Mouse (Mus musculus) left cerebral cortex, postnatal 10 days (tissue): ENCODE measurements around the gene Cdk19. TPM values are rescaled to one million over a fixed set of nuclear protein-coding genes. Genes with fewer than 3 reads are reported as not detected.
"Not testable (repeated sequence)": the region's sequence is repeated elsewhere in the genome, so short reads cannot be mapped to it uniquely, and the experiment has no call there.

Experiments used
- DNase-seq, 2 experiments: peaks; one replicate each; pipeline ENCODE4 v3.0.0; 2021 to 2022; ENCODE audit warnings: low spot score in 2 of 2, mixed read lengths in 1 of 2; ENCODE audit errors: extremely low spot score in 1 of 2
- intact Hi-C: fragments of 180-260 bp; cut with DNase I; formaldehyde crosslinking; loops from one replicate; pipeline ENCODE4 v1.15.1; 2025
- total RNA-seq, 2 experiments: library from RNA; stranded (reverse); gene quantifications; 2 replicates each; pipeline ENCODE4 v1.2.3; 2021

The Cdk19 gene
- total RNA-seq, 2 experiments from 2014 or later: 44.0 to 46.7 TPM

DNA sequence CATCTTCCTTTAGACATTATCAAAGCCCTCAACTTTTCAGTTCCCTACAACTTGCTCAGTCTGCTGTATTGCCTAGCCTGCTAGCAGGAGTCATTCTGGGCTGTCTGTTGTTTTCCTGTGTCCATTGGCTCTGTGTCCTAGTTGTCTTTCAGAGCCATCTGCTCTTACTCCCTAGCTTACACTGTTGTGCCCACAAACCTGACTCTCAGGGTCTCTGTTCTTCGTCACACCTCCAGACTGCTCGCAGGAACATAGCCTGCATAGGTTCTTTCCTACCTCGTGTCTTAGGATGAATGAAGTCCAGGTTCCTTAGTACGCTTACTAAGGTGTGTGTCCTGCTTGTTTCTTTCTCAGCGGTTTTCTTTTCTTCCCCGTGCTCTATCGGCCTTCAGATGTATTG, 35.5 kb downstream of the Cdk19 start:
- no peak for DNase-seq
- intact Hi-C loops: loop anchor here (5.0 kb wide), 1 partner anchor 152 kb away; no protein-coding TSS in a partner anchor

DNA sequence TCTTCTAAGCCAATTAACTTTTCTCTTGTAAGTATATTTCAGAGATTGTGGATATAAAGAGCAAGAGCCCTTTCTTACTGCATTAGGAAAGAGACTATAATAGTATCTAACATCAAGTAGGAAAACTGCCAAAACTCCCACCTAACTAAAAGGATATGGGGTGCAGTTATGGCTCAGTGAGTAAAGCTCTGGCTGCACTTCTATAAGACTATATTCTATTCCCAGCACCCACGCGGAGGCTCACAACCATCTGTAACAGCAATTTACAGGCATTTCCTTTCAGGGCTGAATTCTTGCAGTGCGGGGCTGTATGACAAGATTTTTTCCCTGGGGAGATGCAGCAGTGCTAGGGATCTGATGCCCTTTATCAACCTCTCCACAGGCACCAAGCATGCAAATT, 36.9 kb downstream of the Cdk19 start:
- intact Hi-C loops: no loop called here
- peak in 1 of 2 experiments; percentile 52 for DNase-seq

DNA sequence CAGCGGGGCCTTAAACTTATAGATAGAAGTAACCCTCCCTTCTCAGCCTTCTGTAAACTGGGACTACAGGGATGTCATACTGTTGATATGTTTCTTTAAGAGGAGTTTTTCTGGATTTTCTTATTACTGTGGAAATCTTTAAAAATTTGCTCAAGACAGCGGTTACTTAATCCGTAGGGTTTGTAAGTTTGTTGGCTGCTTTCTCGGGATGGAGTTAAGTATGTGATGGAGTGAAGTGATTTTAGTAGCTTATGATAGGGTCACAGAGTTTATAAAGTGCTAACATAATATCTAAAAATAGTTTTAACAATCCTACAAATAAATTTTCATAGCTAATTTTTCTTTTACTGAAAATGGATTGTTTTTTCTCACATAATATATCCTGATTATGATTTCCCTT, 38.9 kb downstream of the Cdk19 start:
- intact Hi-C loops: no loop called here
- no peak for DNase-seq

DNA sequence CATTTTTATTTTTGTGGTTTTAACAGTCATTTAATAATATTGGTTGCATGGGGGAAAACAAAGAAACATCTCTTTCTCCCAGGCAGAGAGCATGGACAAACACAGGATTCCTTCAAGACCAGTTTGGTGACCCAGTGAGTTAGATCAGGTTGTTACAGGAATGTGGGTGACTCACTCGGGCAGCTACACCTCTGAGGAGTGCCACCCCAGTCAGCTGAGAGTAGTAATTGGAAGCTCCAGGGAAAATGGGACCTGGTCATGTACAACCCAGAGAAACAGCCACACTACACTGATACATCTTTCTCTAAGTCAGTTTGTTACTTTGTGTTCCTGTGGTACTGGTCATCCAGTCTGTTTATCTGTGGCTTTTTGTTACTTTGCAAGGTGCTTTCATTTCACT, 40.3 kb downstream of the Cdk19 start:
- intact Hi-C loops: no loop called here
- no peak for DNase-seq

DNA sequence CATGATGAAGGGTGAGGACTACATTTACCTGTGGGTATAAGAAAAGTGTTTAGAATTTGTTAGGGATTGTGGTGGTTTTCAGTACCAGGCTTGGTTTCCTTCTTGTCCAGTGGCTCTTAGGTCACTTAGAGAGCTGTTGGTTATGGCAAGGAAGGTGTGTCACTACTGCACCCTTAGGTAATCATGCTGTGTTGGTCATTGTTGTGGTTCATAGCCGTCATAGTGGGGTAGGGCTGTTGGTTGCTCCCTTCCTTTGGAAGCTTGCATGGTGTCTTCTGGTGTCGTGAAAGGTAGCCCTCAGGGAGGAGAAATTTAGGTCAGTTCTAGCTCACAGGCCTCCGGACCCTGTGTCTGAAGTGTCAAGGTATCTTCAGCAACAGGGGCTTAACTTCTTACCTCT, 46.0 kb downstream of the Cdk19 start:
- no peak for DNase-seq
- intact Hi-C loops: no loop called here

DNA sequence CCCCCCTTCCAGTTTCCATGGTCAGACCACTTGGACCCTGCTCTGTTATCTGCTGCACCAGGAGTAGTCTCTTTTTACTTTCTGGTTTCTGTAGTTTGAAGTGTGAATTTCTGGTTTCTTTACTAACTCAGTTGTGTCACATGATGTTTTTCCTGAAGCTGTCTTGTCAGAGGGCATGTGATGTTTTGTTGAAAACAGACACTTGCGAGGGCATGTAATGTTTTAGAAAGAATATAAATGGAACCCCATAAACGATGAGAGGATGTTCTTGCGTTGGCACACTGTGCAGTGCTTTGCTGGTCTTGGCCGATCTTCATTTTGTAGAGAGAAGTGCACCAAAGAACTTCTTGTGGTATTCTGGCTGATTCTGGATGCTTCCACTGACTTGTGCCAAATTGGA, 46.8 kb downstream of the Cdk19 start:
- DNase-seq: no peak

DNA sequence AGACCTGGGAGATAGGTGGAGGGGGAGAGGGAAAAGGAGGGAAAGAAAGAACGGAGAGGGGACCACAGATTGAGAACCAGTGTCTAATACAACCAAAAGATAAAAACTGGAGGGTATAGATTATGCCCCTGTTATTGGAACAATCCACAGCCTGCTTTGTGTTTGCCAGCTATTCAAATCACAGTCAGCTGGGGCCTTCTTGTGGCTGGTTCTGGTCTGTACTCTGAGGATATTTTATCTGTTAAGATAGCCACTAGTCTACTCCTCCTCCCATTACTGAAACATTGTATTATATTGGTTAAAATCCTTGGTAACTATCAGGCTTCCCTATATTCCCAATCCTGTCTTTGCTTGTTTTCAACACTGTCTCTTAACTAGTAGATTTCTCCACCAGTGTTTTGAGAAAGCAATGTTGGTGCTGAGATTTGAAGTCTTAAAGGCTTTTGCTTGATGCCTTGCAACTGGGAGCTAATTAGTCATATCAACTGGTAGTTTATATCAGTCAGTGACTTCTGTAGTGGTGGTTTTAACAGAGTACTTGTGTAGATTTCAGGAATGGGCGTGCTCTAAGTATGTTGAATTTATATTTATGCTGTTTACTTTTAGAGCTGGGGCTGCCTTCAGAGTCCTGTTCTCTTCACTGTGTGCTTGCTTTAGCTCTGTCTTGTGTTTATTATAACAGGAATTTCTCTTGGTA, 54.2 kb downstream of the Cdk19 start:
- intact Hi-C loops: no loop called here
- no peak for DNase-seq

More for the DNA sequence above, 46.8 kb downstream of the Cdk19 start:
- intact Hi-C loops: no loop called here

DNA sequence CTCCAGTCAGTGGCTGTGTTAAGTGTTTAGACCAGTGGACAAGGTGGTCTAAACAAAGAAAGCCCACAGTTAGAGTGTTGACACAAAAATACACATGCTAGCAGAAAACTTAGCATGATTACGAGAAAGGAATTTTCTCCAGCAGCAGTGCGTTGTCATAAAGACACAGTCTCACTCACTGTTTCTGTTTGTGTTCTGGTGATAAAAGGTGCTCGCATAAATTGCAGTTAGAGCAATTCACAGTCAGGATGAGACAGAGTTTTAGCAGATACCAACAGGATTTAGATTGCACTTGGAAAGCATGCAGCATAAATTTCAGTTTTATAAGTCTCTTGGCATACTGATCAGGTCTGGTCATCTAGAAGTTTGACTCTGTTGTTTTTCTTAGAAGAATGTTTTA, 59.5 kb downstream of the Cdk19 start:
- intact Hi-C loops: no loop called here
- no peak for DNase-seq

DNA sequence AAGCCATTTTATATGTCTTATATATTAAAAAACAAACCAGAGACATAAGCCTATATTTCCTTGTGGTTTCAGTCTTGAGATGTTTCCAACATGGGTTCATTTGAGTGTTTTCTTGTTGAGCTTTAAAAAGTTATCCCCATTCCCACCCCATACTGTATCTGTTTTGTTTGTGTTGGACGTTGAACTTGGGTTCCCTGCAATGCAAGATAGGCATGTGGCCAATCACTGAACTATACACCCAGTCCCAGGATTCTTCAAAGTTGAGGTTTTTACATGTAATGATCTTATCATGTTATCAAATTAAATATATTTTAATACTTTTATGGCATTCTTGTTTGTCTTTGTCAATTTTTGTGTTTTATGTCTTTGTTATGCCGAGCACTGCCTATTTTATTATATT, 60.0 kb downstream of the Cdk19 start:
- intact Hi-C loops: no loop called here
- DNase-seq: no peak

DNA sequence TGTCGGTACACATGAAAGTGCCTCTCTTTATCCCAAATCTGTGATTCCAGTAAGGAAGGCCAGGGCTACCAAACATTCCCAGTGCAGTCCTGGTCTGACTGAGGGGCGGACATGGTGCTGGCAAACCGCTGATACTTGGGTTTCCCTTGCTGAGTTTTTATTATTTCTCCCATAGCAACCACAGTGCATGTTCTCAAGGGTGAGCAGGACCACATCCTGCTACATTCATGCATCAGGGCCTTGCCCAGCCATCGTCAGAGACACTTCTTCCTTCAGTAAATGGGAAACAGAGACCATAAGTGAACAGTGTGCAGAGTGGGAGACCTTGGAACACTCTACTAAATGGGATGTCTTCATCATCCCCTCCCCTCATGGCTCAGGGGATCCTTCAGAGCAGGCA, 60.9 kb downstream of the Cdk19 start:
- no peak for DNase-seq
- intact Hi-C loops: no loop called here

DNA sequence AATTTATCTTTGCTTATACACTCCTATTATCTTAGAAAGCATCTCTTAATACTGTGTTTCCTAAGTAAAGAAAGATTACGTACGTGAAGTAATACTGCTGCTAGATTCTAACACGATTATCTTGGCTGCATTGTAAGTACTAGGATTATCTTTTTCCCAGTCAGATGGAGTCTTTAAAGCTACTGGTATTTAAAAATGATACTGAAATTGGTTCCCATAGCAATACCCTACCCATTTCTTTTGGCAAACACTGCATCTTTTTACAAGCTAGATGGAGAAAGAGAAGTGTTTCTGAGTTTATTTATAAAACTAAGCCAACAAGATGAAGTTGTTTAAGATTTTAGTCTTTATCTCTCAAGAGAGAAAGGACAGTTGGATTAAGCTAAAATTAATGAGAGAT, 67.3 kb downstream of the Cdk19 start:
- intact Hi-C loops: no loop called here
- no peak for DNase-seq

DNA sequence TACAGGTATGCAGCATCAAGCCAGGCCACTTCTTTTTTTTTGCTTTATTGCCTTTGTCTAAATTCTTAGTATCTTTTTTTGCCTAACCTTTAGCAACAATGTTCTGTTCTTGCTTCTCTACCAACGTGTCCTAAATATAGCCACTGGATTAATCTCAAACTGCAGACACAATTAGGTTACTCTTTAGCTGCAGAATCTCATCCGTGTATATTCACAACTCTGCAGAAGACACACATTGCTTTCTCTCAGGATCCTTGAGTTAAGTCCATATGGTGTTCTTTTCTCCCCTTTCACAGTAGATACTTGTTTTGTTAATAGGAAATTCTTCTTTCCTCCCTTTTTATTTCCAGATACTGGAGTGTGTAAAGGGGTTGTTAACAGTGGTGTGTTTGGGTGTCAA, 70.0 kb downstream of the Cdk19 start:
- intact Hi-C loops: no loop called here
- DNase-seq: no peak

DNA sequence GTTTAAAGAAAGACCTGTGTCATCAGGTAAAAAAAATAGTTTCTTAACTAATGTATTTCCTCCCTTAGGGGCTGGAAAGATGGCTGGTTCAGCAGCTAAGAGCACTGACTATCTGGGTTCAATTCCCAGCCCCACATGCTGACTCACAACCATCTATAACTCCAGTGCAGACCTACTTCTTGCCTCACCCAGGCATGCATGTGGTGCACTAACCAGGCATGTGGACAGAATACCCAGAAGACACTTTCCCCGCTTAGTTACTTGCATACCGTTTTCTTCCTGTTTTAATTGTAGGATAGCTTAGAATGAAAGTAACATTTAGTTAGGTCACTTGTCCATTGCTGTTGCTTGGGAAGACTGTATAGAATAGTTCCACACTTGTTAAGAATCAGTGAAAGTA, 72.0 kb downstream of the Cdk19 start:
- DNase-seq: no peak
- intact Hi-C loops: no loop called here

DNA sequence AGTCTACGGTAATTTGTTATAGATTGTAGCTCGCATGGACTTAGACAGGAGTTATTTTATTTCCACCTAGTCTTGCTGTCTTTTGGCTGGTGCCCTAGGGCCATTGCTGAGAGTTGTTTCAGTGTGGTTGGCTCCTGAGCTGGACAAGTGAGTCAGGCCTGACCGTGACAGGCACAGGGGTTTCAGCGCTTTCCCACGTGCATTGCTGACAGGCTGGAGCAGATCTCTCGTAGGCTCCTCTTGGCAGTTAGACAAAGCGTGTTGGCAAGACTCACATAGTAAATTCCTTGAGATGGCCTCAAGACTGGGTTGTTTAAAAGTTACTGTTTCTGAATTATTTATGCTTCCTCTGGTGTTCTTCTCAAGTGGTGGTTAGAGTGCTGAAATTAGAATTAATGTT, 77.6 kb downstream of the Cdk19 start:
- DNase-seq: peak; percentile 59 to 68
- intact Hi-C loops: no loop called here

DNA sequence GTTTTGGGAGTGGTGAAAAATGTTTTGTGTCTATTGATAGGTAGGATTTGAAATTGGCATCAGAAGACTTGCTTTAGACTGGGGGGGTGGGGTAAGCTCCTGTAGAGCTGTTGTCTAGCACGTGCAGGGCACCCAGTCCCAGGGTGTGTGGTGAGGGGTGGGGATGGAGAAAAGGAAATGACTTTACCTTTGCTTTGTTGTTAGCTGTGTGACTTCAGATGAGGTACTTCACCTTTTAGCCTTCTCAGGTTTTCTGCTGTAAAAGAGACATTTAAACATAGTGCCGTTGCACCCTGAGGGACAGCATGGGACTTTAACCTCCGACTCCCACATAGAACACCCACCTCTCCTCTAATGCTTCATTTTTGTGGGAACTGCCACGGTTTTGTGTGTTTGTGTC, 80.5 kb downstream of the Cdk19 start:
- intact Hi-C loops: no loop called here
- no peak for DNase-seq

DNA sequence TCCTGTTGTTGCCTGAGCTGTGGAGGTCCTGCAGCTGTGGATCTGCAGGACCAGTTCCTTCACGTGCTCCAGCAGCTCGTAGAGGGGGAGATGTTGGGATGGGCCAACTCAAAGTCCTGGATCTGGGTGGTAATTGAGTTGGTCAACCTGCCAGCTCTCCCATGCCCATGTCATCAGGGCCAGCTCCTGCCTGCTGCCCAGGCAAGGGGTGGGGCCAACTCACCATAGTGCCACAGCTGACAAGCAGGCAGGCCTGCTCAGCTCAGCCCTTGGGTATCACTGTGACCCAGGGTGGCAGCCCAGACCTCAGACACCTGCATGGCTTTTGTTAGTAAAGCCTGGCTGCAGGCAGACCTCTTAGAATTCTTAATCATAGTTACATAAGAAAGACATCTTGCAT, 81.3 kb downstream of the Cdk19 start:
- intact Hi-C loops: no loop called here
- no peak for DNase-seq

DNA sequence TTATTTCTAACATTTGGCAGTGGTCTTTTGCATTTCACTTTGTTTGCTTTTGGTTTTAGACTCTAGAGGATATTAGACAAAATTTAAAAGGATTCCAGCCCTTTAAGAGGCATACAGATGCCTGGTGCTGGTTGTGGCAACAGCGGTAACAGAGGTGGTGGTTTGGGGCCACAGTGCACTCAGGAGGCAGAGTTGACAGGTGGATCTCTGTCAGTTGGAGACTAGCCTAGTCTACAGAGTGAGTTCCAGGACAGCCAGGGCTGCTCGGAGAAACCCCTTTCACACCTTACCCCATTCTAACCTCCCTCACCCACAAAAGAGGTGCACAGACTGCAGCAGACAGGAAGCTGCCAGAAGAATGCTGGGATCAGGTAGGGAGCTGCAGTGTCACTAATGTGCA, 82.4 kb downstream of the Cdk19 start:
- intact Hi-C loops: no loop called here
- no peak for DNase-seq

DNA sequence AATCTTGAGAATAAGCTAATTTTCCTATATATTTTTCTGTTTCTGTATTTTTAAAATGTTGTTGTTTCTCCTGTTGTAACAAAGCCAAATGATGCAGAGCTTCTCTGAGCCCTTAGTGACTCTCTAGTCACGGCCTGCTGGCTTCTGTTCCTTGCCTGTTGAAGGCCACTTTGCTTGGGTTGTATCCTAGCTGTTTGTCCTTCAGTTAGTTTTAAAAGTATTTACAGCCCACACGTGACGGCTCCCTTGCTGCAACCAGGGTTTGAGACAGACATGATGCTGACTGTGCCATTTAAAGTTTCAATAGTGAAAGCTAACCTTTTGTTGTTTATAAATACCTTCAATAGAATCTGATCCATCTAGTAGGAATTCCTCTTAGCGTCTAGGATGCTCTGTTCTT, 83.3 kb downstream of the Cdk19 start:
- no peak for DNase-seq

DNA sequence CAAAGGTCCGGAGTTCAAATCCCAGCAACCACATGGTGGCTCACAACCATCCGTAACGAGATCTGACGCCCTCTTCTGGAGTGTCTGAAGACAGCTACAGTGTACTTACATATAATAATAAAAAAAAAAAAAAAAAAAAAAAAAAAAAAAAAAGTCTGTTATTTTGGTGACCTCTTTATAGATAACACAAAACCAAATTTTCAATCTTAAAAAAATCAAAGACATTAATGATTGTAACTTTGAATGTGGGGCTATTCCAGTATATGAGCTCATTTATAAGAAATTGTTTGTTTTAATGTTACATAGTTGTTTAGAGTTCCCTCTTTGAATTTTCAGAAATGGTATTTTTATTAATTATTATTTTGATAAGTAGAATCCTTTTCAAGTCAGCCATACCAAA, 85.1 kb downstream of the Cdk19 start:
- DNase-seq, intact Hi-C loops: not testable (repeated sequence)

More for the DNA sequence above, 83.3 kb downstream of the Cdk19 start:
- intact Hi-C loops: no loop called here

DNA sequence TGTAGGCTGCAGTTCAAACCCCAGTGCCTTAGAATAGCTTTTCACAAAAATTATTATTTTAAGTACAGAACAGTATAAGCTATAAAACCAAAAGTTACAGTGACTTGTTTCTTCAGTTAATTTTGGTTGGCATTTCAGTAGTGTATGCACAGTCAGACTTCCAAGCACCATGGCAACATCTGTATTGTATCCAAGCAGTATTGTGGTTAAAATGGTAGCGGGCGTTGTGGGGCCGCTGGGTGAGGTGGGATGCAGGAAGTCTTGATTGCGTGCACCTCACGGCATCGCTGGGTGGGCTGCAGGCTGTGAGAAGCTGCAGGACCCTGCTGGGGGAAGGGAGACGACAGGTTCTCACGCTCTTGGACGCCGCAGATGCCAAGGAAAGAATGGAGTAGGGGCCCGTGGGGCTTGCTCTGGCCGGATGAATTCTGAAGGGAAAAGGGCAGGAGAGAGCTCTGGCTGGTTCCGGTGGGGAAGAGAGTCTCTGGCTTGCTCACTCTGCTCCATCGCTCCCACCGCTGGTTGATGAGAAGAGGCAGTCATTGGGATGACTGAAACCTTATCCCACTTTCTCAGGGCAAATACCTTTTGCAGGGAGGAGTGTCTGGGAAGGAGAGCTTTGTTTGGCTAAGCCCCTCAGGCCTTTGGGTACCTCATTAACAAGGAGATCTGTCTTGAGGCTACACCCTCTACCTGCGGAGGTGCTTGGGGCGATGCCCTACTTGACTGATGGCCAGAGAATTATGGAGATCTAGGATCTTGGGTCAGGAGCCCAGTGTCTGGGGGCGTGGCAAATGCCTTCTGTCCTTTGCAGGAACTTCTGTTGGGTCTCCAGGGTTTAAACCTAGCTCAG, 86.1 kb downstream of the Cdk19 start:
- intact Hi-C loops: no loop called here
- DNase-seq: no peak
